Mouse (Mus musculus) neutrophil, adult 65 days (primary cell): ENCODE results near the gene Ncaph. TPM values are rescaled to one million over a fixed set of nuclear protein-coding genes. Genes with fewer than 3 reads are reported as not detected.

Experiments used
- total RNA-seq: library from RNA; stranded (reverse); gene quantifications from 2 replicates; pipeline ENCODE4 v1.2.4, GENCODE M21; 2023

Ncaph gene
- 36.7 and 44.3 TPM in 2 replicates for total RNA-seq

GRCm38 (mm10) chr2:127133621-127134461 is at the start of gene Ncaph:
Gene Ncaph (minus strand): TSS chr2:127133954.

GRCm38 (mm10) chr2:127143158-127144063 is 9.7 kb upstream of the Ncaph start, which contains the start of gene Itpripl1:
Gene Itpripl1 (minus strand): TSS chr2:127143442.

DNA sequence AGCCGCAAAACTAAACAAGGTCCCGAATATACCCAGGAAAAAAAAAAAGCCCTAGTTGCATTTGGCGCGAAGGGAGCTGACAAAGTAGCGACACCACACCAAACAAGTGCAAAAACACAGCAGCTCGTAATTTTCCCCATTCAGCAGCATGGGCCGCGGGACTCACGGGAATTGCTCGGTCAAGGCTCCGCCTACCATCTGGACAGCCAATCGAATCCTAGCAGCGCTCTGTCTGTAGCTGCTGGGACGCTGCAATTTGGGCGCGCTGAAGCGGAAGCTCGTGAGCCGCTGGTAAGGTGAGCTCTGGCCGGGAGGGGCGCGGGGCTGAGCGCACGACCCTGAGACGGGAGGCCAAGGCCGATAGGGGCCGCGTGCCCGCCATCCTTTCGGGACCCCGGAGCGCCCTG is 63.3 kb downstream of the Ncaph start, which contains the start of gene Blvra:
TSS of gene Blvra (plus strand) at position 231 of the 407 bp plus-strand sequence.

Other genes with a start within 250 kb of the Ncaph start
- 44.5 and 51.7 TPM in 2 replicates for gene Sppl2a, start 200.7 kb downstream of the Ncaph start, total RNA-seq
- gene Ap4e1, start 125.2 kb downstream of the Ncaph start, total RNA-seq = 10.8 and 12.9 TPM in 2 replicates
- gene Blvra, start 63.3 kb downstream of the Ncaph start, total RNA-seq = 11.5 and 19.6 TPM in 2 replicates
- gene Itpripl1, start 9.5 kb upstream of the Ncaph start, total RNA-seq = 14.0 and 15.1 TPM in 2 replicates
- gene 1810024B03Rik, start 74.3 kb upstream of the Ncaph start, total RNA-seq = 0.43 and 0.51 TPM in 2 replicates
- gene Snrnp200, start 74.4 kb upstream of the Ncaph start, total RNA-seq = 108 and 146 TPM in 2 replicates
- gene Ciao1, start 113.9 kb upstream of the Ncaph start, total RNA-seq = 24.8 and 30.9 TPM in 2 replicates
- gene Tmem127, start 114.0 kb upstream of the Ncaph start, total RNA-seq = 80.8 and 87.3 TPM in 2 replicates
- gene Stard7, start 136.3 kb upstream of the Ncaph start, total RNA-seq = 67.6 and 75.6 TPM in 2 replicates
- 61.8 and 67.6 TPM in 2 replicates for gene Dusp2, start 202.2 kb upstream of the Ncaph start, total RNA-seq
- gene Astl, start 204.7 kb upstream of the Ncaph start, total RNA-seq = not detected in 2 replicates
- gene Adra2b, start 229.3 kb upstream of the Ncaph start, total RNA-seq = not detected in 2 replicates